Mouse (Mus musculus): ENCODE data around the gene Olfr1391.
"Not testable (repeated sequence)": the region's sequence is repeated elsewhere in the genome, so short reads cannot be mapped to it uniquely, and the experiment has no call there.

Olfr1391 gene

GRCm38 (mm10) chr11:49322442-49322841, at the start of gene Olfr1391:
Gene Olfr1391, plus strand, starts transcription at chr11:49322742.
- DNase-seq, result no peak

- no peak for DNase-seq
Observed at GRCm38 (mm10) chr11:49273834-49274519, 48.6 kb upstream of the Olfr1391 start.

- no peak for DNase-seq
Observed at GRCm38 (mm10) chr11:49278222-49278621, 44.3 kb upstream of the Olfr1391 start, which contains the start of gene Olfr1393. Gene Olfr1393, plus strand, starts transcription at chr11:49278304.

- not testable (repeated sequence) for DNase-seq
Observed at GRCm38 (mm10) chr11:49284982-49285381, 37.6 kb upstream of the Olfr1391 start, which contains the start of gene Olfr1392. Gene Olfr1392, plus strand, starts transcription at chr11:49285282.

GRCm38 (mm10) chr11:49287251-49287650, 35.3 kb upstream of the Olfr1391 start:
- no peak for DNase-seq

GRCm38 (mm10) chr11:49292777-49293176, 29.8 kb upstream of the Olfr1391 start:
- DNase-seq, result no peak

GRCm38 (mm10) chr11:49304441-49304840, 18.1 kb upstream of the Olfr1391 start, which contains the start of gene Olfr10:
Gene Olfr10, plus strand, starts transcription at chr11:49304741.
- DNase-seq, result no peak

GRCm38 (mm10) chr11:49308547-49308946, 14.0 kb upstream of the Olfr1391 start:
- not testable (repeated sequence) for DNase-seq

- no peak for DNase-seq
Observed at GRCm38 (mm10) chr11:49326726-49327125, 4.2 kb downstream of the Olfr1391 start.

- DNase-seq, result no peak
Observed at GRCm38 (mm10) chr11:49329686-49330085, 7.1 kb downstream of the Olfr1391 start.

- DNase-seq, result no peak
Observed at GRCm38 (mm10) chr11:49334888-49335287, 12.3 kb downstream of the Olfr1391 start, which contains the start of gene Olfr1390. Gene Olfr1390, plus strand, starts transcription at chr11:49335188.

- DNase-seq, result no peak
Observed at GRCm38 (mm10) chr11:49337150-49337832, 14.7 kb downstream of the Olfr1391 start.

Measured in thymus, adult 18-20 months (tissue).